Mouse (Mus musculus) frontal cortex, postnatal 10 days (tissue): ENCODE measurements around the gene Fbxo34.
"Not testable (repeated sequence)": the region's sequence is repeated elsewhere in the genome, so short reads cannot be mapped to it uniquely, and the experiment has no call there.

Experiments
- DNase-seq, 2 experiments: peaks; one replicate each; pipeline ENCODE4 v3.0.0; 2022; ENCODE audit warnings: low spot score in 2 of 2, mixed read lengths in 1 of 2

Gene Fbxo34

GRCm38 (mm10) chr14:47560714-47561113 is 110.5 kb downstream of the Fbxo34 start:
- DNase-seq = no peak

- no peak for DNase-seq
These were observed 112.3 kb downstream of the Fbxo34 start for GRCm38 (mm10) chr14:47562530-47562929.

- DNase-seq = no peak
These were observed 112.9 kb downstream of the Fbxo34 start for GRCm38 (mm10) chr14:47563106-47563505.

GRCm38 (mm10) chr14:47567962-47568652 is 117.9 kb downstream of the Fbxo34 start:
- DNase-seq = peak; percentile 93 to 94

- not testable (repeated sequence) for DNase-seq
These were observed 120.3 kb downstream of the Fbxo34 start, which contains the start of gene Atg14 for GRCm38 (mm10) chr14:47570549-47570948. Gene Atg14, minus strand, starts transcription at chr14:47570649.

- no peak for DNase-seq
These were observed 122.5 kb downstream of the Fbxo34 start for GRCm38 (mm10) chr14:47572707-47573106.

- no peak for DNase-seq
These were observed 124.5 kb downstream of the Fbxo34 start for GRCm38 (mm10) chr14:47574721-47575120.

- DNase-seq = no peak
These were observed 126.5 kb downstream of the Fbxo34 start for GRCm38 (mm10) chr14:47576687-47577086.

GRCm38 (mm10) chr14:47578086-47578485 is 127.9 kb downstream of the Fbxo34 start:
- no peak for DNase-seq

GRCm38 (mm10) chr14:47581280-47581679 is 131.1 kb downstream of the Fbxo34 start:
- no peak for DNase-seq
